Mouse (Mus musculus) right cerebral cortex, postnatal 14 days (tissue): ENCODE measurements around the gene Bid.

Experiments used
- DNase-seq: peaks from one replicate; pipeline ENCODE4 v3.0.0; 2022

The Bid gene

GRCm38 (mm10) chr6:120916074-120916971 is at the start of gene Bid:
Bid (minus strand) TSS chr6:120916853.
- peak; percentile 82 for DNase-seq

- no peak for DNase-seq
Measured at GRCm38 (mm10) chr6:120965814-120966213, 49.2 kb upstream of the Bid start.

GRCm38 (mm10) chr6:120964179-120964578 is 47.5 kb upstream of the Bid start:
- no peak for DNase-seq

GRCm38 (mm10) chr6:120960338-120961030 is 43.8 kb upstream of the Bid start:
- no peak for DNase-seq

GRCm38 (mm10) chr6:120957331-120957730 is 40.7 kb upstream of the Bid start:
- no peak for DNase-seq

GRCm38 (mm10) chr6:120956259-120957161 is 39.9 kb upstream of the Bid start:
- DNase-seq: no peak

- DNase-seq: no peak
Measured at GRCm38 (mm10) chr6:120955215-120955614, 38.6 kb upstream of the Bid start.

GRCm38 (mm10) chr6:120954241-120954640 is 37.6 kb upstream of the Bid start:
- DNase-seq: no peak

- DNase-seq: no peak
Measured at GRCm38 (mm10) chr6:120952475-120952874, 35.8 kb upstream of the Bid start.

GRCm38 (mm10) chr6:120951311-120951710 is 34.7 kb upstream of the Bid start:
- no peak for DNase-seq

GRCm38 (mm10) chr6:120945510-120945909 is 28.9 kb upstream of the Bid start:
- no peak for DNase-seq

GRCm38 (mm10) chr6:120943964-120944363 is 27.3 kb upstream of the Bid start:
- no peak for DNase-seq

- DNase-seq: no peak
Measured at GRCm38 (mm10) chr6:120943551-120943950, 26.9 kb upstream of the Bid start.

- DNase-seq: no peak
Measured at GRCm38 (mm10) chr6:120943079-120943478, 26.4 kb upstream of the Bid start.

- no peak for DNase-seq
Measured at GRCm38 (mm10) chr6:120941575-120941974, 24.9 kb upstream of the Bid start.

- no peak for DNase-seq
Measured at GRCm38 (mm10) chr6:120941084-120941481, 24.4 kb upstream of the Bid start.

GRCm38 (mm10) chr6:120940446-120941083 is 23.9 kb upstream of the Bid start:
- DNase-seq: no peak

- DNase-seq: no peak
Measured at GRCm38 (mm10) chr6:120939783-120940182, 23.1 kb upstream of the Bid start.

- DNase-seq: no peak
Measured at GRCm38 (mm10) chr6:120938763-120939450, 22.3 kb upstream of the Bid start.

- no peak for DNase-seq
Measured at GRCm38 (mm10) chr6:120937999-120938608, 21.5 kb upstream of the Bid start.

GRCm38 (mm10) chr6:120937104-120937617 is 20.5 kb upstream of the Bid start:
- no peak for DNase-seq
